Mouse (Mus musculus): ENCODE data around the gene Rnasek.

Rnasek gene

DNA sequence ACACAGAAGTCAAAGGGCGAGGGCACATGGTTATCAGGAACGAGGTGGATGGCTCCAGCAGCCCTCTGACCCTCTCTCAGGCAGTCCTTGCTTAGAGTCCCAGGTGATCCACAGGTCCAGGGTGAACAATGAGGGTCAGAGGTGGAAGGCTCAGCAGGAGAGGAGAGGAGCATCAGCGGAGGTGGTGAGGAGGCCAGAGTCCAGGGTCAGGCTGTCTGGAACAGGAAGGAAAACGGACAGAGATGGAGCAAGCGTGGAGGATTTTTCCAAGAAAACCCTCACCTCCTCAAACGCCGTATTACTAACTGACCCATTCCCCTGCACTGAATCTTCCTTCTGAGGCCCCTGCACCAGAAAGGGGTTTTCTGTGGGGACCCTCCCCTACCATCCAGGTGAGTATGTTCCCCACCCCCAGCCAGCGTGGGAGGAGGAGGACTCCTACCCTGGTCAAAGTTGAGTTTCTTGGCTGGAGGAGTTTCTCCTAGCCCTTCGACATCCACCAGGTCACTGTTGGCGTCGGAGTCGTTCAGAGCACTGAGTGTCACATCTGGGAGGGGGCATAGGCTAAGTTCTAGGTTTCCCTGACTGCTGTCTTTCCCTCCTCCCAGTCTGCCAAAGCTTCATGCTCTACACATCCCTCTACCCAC is 4.3 kb downstream of the Rnasek start:
- peak in 1 of 2 experiments; percentile 15 for DNase-seq

DNA sequence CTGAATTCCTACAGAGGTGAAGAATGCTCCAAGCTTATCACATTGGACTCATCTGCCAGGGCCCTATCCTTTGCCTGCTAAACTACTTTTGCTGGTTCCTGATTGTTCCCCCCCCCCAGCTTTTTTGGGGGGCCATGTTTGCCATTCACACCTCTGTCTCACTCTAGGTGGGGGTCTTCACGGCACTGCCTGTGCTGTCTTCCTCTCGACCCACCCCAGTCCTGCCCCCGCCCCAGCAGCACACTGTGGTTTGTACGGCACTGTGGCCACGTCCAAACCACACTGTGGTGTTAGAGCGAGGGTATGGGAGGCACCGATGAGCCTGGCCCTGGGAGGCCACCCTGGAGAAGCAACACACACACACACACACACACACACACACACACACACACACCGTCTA is 5.1 kb downstream of the Rnasek start:
- peak in 1 of 2 experiments; percentile 19 for DNase-seq

DNA sequence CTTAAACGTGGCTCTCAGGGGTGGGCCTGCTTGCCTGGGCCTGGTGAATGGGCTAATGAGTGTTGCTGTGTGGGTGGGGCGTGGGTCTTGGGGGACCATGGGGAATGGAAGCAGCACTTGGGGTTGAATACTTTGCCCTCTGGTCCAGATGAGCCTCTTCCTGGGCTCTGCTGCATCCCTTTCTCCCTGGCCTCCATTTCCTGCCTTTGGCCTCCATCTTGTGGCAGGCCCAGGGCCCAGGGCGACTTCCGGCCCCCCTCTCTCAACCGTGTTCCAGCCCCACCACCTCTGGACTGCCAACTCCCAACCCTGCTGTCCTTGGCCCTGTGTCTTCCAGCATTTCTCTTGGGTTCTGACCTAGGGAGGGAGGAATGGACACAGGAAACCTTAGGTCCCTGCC is 5.6 kb downstream of the Rnasek start:
- peak in 1 of 2 experiments; percentile 51 for DNase-seq

DNA sequence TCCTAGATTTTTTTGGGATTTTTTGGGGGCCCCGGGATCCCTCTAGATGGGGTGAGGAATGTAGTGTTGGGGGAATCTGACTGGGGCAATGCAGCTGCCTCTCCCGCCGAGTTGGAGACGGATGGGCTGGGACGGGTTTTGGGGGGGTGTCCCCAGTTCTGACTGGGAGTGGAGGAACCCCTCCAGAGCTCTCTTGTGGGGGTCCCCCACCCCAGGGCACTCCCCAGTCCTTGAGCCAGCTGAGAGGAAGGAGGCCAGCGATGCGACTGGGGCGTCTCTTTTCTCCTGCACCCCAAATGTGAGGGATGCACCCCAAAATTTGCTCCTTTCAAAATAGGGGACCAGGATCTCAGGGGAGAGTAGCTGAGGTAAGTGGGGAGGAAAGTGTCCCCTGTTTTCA is 6.6 kb downstream of the Rnasek start:
- DNase-seq = peak; percentile 64

DNA sequence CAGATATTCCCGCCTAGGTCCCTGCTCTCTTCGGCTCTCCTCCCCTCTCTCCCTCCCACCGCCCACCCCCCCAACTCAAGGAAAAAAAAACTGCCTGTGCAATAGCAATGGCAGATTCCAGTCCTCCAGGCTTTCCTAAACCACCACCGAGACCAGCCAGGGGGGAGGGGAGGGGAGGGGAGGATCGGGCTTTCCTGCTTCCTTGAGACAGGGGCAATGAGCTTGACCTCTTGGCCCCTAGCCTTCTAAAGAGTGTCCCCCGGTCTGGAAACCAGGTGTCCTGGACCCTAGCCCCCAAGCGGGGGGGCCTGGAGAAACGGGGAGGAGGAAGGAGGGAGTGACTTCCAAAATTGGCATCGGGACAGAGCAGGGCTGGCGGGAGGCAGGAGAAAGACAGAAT is 7.1 kb downstream of the Rnasek start:
- peak; percentile 83 to 85 for DNase-seq

DNA sequence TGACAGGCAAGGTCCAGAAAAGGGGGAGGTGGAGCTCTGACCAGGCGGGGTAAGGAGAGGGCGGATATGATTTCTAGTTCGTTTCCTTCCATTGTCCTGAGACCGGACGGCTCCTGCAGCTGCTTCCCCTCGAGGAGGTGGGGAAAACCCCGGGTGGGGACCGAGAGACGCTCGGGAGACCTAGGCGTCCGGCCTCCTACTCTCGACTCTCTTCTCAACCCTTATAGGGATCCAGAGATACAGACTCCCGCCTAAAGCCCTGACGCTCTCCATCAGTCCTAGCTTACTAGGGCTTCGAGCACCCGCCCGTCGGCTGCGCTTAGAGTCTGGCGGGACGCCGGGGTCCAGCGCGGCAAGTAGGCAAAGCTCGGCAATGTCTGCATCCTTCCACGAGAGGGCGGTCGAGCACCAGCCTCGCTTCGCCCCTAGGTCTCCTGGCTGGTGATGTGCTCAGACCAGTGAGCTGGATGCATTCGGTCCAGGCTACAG is 9.4 kb downstream of the Rnasek start:
- DNase-seq = peak; percentile 91 to 94

DNA sequence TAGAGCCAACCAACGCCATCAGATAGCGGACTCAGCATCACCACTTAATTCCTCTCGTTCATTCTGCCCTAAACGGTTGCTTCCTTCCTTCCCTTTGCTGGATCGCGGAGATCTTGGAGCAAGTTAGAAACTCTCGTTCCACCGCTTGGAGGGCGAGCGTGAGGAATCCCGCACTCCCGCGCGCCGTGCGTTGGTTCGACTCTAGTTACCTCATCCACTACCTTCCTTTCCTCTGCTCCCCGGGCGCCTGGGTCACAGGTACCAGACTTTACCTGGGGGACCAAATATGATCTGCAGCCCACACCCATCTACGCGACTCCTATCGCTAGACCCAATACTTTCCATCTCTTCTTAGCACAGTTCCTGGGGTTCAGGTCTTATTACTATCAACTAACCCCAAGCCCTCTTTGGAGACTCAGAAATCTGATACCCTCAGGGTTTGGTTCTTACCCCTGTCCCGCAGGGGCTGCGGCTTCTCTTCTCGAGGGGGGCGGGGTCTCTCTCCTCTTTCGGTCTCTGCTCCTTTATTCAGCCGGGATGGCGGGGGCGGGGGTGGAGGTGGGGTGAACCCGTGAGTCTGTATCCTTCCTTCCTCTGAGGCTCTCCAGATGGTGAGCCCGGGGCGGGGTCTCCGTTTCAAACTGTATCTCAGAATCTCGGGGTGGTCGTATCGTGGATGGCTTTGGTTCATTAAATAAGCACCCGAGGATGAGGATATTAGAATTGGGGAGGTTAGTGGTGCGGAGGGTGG is 10.2 kb downstream of the Rnasek start, which contains the start of gene Bcl6b:
TSS of gene Bcl6b (minus strand) at position 539 of the 751 bp plus-strand sequence.
- peak in 1 of 2 experiments; percentile 32 for DNase-seq

DNA sequence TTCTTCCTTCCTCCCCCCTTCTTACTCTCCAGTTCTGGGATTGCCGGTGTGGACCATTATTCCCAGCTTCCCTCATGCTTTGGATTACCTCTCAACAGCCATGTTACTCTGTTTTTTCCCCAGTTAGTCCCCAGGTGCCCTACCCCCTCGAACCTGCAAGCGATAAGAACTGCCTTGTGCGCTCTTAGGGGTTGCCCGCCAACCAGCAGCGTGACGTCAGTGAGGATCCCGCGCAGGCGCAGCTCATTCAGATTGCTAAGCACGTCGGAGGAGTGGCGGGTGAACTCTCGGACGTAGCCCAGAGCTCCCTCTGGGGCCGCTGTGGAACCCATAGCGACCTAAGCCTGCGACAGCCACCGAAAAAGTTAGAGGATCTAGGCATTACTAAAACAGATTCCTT is 10.8 kb downstream of the Rnasek start:
- DNase-seq = peak; percentile 85 to 91

DNA sequence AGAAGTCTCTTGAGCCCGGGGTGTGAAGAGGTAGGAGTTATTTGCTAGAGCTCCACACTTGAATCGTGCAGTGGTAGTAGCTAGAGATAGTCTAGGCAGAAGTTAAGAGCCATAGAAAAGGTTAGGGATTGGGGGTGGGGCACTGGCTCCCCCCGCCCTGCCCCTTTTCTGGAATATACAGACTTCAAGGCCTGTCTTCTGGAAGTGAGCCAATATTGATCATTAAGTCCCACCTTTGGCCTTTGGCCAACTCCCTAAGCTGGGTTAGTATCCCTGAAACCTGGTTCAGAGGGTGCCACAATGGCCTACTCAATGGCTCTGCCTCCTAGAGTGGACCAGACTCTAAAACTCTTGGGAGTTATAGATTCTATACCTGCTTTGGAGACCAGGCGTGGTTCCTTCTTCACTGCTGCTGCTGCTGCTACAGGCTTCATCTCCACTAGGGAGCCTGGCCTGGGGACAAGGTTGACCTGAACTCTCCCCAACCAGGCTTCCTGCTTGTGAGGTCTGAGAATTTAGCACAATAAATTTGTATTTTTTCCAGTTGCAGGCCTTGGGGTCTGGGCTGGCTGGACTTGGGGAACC is 11.9 kb downstream of the Rnasek start:
- peak in 1 of 2 experiments; percentile 20 for DNase-seq

DNA sequence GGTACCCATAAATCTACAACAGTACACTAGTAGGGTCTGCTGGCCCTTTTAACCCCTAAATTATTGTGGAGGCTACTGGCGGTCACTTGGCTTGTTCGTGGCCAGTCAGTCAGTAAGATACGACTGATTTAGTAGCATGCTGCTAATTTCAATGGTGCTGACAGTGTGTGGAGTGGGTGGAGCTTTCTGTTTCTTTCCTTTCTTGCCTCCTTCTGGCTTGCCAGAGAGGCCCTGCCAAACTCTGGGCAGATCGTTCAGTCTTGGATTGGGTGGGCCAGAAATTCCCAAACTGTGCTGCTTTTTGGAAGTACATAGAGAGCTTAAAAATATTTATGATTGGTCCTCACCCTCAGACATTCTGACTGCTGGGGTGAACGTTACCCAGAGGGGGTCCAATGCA is 12.5 kb downstream of the Rnasek start:
- DNase-seq = no peak

DNA sequence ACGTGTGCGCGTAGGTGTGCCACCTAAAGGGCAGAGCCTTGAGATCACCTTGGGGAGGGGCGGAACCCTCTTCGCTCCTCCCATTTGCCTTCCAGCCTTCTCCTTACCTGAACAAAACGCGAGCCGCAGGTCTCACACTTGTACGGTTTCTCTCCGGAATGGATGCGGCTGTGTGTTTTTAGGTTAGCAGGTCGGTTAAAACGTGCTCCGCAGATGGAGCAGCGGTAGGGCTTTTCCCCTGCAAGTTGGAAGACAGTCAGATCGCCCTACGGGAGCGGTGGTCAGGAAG is 13.1 kb downstream of the Rnasek start:
- DNase-seq = no peak

DNA sequence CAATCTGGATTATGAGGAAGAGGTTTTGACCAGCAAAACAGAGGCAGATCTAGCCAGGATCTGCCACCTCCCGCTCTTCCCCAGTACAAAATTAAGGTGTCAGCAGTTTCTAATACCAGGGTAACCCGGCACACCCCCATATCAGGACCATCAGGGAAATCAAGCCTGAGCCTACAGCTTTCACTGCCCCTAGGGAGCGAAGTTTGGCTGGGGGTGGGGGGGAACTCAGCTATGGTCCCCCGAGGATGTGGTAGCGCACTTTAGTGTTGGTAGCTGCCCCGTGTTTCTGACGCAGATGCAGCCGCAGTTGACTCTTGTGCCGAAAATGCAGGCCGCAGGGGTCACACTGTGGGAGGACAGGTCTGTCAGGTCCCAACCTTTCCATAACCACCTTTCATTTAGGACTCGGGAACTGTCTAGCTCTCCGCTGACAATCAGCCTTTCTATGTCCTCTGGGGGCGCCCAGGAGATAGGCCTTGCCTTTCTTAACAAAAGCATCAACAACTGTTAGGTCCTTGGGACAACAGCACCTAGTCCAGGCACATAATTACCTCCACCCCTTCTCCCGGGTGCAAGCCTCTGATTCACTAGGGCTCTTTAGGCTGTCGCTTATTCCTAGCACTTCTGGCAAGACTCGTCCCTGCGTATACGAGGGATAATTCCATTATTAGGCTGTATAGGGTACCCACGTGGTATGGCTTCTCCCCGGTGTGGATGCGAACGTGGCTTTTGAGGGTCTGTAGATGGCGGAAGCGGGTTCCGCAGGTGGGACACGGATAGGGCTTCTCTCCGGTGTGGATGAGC is 13.6 kb downstream of the Rnasek start:
- no peak for DNase-seq

DNA sequence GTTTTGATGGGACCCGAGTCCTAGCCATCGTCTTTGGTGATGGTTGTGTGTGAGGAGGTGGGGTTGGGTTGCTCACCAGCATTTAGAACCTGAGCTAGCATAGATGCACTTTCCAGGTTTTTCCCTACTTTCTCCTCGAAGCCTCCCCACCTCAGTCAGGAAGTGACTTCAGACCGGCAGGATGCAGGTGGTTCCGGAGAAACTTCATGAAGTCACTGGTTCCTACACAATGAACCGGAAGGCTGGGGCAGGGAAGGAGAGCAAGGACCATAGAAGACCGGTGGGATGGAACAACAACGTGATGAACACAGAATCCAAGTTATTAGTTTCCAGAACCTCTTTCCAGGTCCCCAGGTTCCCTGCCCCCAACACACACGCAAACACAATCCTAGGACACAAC is 15.9 kb downstream of the Rnasek start:
- no peak for DNase-seq

DNA sequence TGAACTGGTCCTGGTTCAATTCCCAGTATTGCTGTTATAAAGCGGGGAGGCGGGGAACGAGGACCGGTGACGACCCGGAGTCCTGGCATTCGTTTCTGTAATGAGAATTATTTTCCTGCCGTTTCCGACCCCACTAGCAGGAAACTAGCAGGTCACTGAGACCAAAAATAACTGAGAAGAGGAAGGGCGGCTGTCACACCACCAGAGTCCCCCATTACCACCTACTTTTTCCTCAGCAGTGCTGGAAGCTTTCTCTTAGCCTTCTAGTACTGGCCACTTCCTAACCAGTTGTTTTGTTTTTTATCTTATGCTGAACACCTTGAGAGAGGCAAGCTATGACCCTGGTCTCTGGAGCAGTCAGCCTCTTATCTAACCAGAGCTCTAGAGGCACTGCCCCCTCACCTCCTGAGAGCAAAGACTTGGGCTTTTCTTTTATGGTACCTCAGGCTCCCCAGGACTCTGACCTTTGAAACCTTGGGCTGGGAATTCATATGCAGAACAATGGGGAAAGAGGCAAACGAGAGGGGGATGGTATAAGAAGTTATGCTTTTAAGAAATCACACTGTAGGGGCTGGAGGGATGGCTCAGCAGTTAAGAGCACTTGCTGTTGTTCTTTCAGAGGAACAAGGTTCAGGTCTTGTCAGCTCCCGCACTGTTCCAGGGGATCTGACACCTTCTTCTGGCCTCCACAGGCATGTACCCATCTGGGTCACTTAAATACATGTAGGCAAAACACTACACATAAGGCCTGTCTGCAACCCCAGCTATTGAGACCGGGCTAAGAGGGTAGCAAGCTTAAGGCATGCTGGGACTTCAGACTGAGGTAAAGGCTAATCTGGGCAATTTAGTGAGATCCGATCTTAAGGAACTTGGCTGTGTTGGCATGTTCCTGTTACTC is 17.8 kb downstream of the Rnasek start:
- no peak for DNase-seq

DNA sequence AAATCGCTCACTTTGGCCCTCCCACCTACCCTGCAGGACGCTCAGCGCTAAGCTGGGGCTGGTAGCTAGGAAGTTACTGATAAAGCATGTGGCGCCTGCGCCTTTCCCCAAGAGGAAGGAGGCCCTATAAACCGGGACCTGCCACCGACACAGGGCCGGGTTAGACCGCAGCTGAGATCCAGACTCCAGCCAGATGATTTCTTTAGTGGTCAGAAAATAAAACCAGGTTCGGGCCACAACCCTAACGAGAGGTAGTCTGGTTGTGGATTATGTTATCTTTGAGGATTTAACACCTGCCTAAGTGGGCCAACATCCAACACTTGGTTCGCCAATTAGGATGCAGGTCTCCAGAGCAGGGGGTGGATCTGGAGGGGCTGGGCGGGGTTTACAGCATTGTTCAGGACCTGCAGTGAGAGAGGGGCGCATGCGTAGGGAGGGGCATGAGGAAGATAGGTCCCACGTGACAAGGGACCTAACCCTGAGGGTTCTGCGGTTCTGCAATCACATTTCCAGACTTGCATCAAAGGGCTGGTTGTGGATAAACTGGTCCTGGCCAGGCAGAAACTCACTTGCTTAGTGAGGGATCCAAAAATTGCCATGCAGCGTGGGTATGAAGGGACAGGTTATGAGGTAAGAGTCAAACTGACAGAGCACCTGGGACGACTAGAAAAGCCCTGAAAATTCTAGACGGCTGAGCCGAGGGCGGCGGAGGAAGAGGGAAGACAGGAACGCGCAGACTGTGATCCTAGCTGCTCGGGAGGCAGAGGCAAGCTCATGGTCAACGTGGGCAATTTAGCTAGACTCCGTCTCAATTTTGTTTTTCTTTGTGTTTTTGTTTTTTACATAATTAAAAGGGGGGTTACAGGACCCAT is 18.7 kb downstream of the Rnasek start, which contains the start of gene Slc16a13:
TSS of gene Slc16a13 (minus strand) at position 334 of the 872 bp plus-strand sequence.
- DNase-seq = peak; percentile 98 to 99

DNA sequence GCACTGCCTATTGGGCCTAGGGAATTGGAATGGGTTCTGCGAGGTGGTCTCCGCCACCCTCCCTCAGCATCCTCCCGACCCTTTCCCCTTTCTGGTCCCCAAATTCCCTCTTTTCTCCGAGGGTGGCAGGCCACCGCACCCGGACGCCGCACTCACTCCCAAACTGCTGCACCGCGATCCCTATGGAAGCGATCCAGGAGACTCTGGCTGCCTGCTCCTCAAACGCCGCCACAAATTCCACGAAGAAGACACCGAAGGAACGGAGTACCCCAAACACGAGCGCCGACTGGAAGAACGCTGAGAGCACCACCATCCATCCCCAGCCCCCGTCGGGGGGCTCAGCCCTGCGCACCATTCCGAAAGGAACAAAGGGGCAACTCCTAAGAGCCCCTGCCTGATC is 19.3 kb downstream of the Rnasek start:
- DNase-seq = peak; percentile 69 to 72

DNA sequence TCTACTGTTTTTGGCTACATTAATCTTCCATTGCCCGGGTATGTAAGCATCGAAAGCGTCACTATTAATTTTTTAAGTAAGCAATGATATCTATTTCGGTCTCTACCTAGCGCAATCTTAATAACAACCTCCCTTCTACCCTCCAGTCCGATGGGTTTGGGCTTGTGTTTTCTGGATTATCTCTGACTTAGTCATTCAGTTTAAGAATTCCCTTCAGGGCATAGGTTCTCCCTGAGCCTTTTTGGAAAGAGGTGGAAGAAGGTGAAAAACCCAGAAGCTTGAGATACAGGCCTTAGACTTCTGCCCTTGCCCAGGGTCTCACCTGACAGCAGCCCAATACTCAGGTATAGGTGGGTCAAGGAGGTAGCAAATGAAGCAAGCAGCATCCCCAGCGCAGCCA is 19.8 kb downstream of the Rnasek start:
- DNase-seq = no peak

DNA sequence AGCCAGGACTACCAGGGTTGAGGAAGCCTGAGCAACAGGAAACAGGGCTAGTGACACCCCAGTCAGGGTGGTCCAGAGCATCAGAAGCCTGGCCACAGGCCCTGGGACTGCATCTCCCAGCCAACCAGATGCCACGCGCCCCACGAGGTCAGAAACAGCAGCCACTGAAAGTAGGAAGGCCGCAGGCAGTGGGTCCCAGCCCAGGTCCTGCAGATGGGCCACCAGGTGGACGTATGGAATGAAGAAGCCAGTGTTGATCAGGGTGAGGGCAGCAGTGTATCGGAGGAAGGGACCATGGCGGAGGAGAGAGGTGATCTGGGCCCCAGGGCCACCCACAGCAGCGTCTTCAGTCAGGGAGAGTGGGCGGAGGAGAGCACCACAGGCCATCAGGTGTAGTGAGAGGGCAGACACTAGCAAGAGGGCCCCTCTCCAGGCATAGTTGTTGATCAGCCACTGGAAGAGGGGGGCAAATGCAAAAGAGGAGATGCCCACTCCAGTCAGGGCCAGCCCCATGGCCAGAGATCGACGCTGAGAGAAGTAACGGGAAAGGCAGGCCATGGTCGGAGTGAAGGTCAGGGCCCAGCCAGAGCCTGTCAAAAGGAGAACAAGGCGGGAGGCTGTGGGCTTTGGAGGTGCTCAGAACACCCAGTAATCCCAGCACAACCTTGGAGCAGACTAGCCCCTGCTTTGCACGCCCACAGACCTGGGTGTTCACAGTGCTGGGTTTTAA is 20.7 kb downstream of the Rnasek start:
- peak in 1 of 2 experiments; percentile 25 for DNase-seq

DNA sequence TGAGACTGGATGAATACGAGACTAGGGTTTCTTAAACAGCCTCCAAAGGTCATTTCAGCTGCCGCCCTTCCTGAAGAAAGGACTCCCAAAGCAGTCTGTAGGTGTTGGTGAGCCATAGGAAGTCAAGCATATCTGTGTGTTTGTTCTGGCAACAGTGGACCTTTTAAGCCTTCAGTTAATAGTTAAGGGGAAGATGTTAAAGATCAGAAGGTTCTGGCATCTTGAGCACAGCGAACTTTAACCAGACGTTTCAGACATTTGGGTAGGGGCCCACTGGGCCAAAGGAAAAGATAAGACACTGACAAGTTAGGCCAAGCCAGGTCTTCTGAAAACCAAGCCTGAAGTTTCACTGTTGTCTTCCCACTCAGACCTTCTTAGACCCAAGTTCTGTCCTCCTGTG is 21.6 kb downstream of the Rnasek start:
- no peak for DNase-seq

DNA sequence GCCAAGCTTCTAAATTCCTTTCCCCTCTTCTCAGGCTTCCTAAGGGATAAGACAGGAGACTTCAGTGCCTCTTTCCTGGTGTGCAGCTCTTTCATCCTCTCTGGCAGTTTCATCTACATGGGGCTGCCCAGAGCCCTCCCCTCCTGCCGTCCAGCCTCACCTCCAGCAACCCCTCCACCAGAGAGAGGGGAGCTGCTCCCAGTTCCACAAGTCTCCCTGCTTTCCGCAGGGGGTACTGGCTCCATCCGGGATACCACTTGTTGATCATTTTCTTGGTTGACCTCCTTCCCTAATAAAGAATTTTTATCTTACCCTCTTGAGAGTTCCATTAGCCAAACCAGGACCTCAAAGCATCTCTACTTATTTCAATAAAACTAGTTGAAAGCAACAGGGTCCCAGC is 23.5 kb downstream of the Rnasek start:
- DNase-seq = no peak

All from cerebellum, postnatal 14 days (tissue).